Mouse (Mus musculus) lung, adult 2 months (tissue): Measurements from ENCODE around the gene Cdk8. TPM values are rescaled to one million over a fixed set of nuclear protein-coding genes. Genes with fewer than 3 reads are reported as not detected.

ENCODE experiments used
- DNase-seq: peaks from one replicate; pipeline ENCODE4 v3.0.0; 2022
- H3K4me1 ChIP-seq: fragments of 200-500 bp; 2 replicates; pipeline ENCODE4 v1.6.1; 2011; ENCODE audit warnings: low read length; ENCODE audit not compliant: control insufficient read depth, insufficient read depth
- H3K4me3 ChIP-seq: fragments of 200-500 bp; replicated peaks from 2 replicates; pipeline ENCODE3; 2011; ENCODE audit warnings: low read depth, mild to moderate bottlenecking, control low read depth, low read length; ENCODE audit errors: extremely low read depth
- CTCF ChIP-seq: fragments of 200-500 bp; IDR thresholded peaks from 2 replicates; pipeline ENCODE4 v1.5.1; 2011; ENCODE audit warnings: mild to moderate bottlenecking, low read length, control low read depth; ENCODE audit not compliant: insufficient read depth
- POLR2A ChIP-seq: fragments of 200-500 bp; IDR thresholded peaks from 2 replicates; pipeline ENCODE4 v1.6.1; 2011; ENCODE audit warnings: low read depth, mild to moderate bottlenecking, control low read depth, low read length, borderline replicate concordance; ENCODE audit errors: extremely low read depth
- WGBS: fragments of 180-500 bp; shearing (Covaris S2); methylation state at CpG from one replicate; pipeline ENCODE4 v1.1.7; 2018; 5-methylcytosine and 5-hydroxymethylcytosine counted together
- polyA plus RNA-seq: library from polyadenylated mRNA; depleted of rRNA; stranded (reverse); fragments of >200 nt; gene quantifications from 2 replicates; pipeline ENCODE4 v1.2.3, GENCODE M21; 2012

The Cdk8 gene
- polyA plus RNA-seq, 1 experiment: 33.8 TPM

DNA sequence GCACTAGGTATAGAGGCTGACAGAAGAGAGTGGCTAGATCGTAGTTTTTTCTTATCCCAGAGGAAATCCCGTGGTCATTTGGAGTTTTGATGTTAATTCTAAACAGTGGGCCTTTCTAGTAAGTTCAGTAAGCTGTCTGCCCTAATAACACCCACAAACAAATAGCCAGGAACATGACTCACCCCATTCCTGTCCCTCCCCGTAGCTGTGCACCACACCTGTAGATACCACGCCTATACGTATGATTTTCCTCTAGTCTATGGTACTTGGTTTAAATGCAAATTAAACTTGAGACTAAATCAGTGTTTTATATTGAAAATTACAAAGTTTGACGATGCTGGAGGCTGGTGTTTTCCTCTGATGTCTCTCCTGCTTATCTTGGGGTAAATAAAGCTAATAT is 83.5 kb downstream of the Cdk8 start:
- H3K4me3 ChIP-seq: no peak overlapping the region
- H3K4me1 ChIP-seq: peaks cover 8% of the 10 kb centered on the region
- WGBS: 59% methylated on average over 6 of the region's 6 CpGs
- no peak for DNase-seq
- TF ChIP-seq CTCF (no peak), POLR2A (no peak)

DNA sequence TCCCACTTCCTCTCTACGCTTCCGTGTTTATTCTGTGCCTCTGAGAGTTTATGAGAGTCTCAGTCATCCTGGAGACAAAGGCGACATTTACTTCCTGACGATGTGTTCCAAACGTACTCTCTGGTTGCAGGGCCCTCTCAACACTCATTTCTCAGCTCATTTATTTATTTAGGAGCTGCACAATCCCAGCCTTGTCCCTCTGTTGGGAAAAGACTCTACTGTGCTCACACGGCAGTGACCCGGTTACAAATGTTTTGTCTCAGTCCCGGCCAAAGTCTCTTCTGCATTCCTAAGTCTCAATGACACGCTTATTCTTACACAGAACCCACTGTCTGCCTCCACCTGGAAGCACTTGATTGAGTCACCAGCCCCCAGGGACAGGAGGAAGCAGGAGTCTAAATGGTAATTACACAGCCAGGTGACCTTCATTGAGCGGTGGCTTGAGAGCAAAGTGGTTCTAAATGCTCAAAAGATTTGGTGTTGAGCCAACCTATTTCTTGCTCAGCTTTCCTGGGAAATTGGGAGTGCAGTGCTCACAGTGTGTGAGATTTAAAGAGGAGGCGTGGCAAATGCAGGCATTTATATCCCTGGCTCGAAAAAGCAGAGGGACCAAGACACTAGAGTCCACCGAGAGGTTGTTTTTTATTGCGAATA is 84.4 kb downstream of the Cdk8 start:
- no peak for DNase-seq
- WGBS: 20% methylated on average over 14 of the region's 14 CpGs
- H3K4me1 ChIP-seq: peaks cover 8% of the 10 kb centered on the region
- no peak for TF ChIP-seq CTCF
- no peak for TF ChIP-seq POLR2A
- no peak overlapping the region for H3K4me3 ChIP-seq

DNA sequence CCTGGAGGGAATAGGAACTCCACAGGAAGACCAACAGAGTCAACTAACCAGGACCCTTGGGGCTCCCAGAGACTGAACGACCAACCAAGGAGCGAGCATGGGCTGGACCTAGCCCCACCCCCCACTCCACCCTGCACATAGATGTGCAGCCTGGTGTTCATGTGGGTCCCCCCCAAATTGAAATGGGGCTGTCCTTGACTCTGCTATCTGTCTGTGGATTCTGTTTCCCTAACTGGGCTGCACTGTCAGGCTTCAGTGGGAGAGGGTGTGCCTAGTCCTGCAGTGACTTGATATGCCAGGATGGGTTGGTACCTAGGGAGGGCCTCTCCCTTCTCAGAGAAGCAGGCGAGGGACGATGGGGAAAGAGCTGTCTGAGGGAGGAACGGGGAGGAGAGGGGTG is 85.3 kb downstream of the Cdk8 start:
- no peak for DNase-seq
- H3K4me1 ChIP-seq: peaks cover 8% of the 10 kb centered on the region
- no peak overlapping the region for H3K4me3 ChIP-seq
- WGBS: 85% methylated on average over 5 of the region's 5 CpGs
- no peak for TF ChIP-seq POLR2A
- no peak for TF ChIP-seq CTCF

GRCm38 (mm10) chr5:146318051-146318450 is 87.0 kb downstream of the Cdk8 start:
- Histone ChIP-seq H3K4me1 (peaks cover 8% of the 10 kb centered on the region), H3K4me3 (no peak overlapping the region)
- 63% methylated on average over 5 of the region's 5 CpGs for WGBS
- no peak for TF ChIP-seq CTCF
- TF ChIP-seq POLR2A: no peak
- DNase-seq: no peak

DNA sequence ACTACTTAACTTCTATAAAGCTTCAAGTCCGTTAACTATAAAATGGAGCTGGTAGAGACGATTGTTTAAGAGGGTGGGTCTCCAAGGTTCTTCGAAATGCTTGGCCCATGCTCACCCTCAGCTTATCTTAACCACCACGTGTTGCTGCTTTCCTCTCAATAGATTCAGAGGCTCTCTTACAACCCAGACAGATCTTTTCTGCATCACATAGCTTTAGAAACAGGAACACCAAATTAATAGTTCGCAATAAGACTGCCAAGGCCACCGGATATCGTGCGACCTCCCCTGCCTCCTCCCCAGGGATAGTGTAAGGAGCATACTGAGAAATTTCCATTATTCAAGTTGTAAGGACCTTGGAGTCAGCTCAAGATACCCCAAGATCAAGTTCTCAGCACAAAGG is 87.4 kb downstream of the Cdk8 start:
- Histone ChIP-seq H3K4me3 (no peak overlapping the region), H3K4me1 (peaks cover 8% of the 10 kb centered on the region)
- WGBS: 61% methylated on average over 8 of the region's 8 CpGs
- DNase-seq: no peak
- no peak for TF ChIP-seq POLR2A
- no peak for TF ChIP-seq CTCF

DNA sequence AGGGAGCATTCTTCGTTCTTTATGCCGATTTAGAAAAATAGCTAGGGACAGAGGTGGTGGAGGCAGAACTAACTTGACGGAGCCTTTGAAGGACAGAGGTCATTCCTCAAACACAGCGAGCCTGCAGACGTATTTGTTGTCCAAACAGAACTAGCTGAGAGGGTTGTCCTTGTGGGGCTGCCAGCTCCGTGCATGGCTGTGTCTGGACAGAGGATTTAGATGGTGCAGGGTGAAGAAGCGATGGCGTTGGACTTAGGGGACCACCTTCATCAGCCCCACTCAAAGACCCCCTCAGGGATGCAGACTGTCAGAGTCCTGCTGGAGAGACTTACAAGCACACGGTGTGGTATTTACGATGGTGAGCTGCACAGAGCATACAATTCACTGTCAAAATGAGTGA is 97.9 kb downstream of the Cdk8 start:
- TF ChIP-seq POLR2A (no peak), CTCF (no peak)
- no peak for DNase-seq
- Histone ChIP-seq H3K4me3 (no peak overlapping the region), H3K4me1 (no peaks in the 10 kb centered on the region; the same call in 1 of the 2 replicates)
- 49% methylated on average over 10 of the region's 10 CpGs for WGBS

DNA sequence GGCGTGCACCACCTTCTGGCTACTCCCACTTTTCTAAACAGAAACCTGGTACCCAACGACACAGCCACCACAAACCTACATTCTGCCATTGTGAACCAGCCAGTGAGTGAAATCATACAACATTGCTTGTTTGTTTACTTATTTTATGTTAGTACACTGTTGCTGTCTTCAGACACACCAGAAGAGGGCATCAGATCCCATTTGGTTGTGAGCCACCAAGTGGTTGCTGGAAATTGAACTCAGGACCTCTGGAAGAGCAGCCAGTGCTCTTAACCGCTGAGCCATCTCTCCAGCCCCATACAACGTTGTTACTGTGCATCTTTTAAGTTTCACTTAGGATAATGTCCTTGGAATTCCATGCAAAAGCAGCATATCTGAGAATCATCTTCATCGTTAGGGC is 98.5 kb downstream of the Cdk8 start:
- H3K4me1 ChIP-seq: no peaks in the 10 kb centered on the region; the same call in 1 of the 2 replicates
- no peak for DNase-seq
- no peak overlapping the region for H3K4me3 ChIP-seq
- WGBS: 84% methylated on average over 5 of the region's 5 CpGs
- TF ChIP-seq POLR2A: no peak
- TF ChIP-seq CTCF: no peak

DNA sequence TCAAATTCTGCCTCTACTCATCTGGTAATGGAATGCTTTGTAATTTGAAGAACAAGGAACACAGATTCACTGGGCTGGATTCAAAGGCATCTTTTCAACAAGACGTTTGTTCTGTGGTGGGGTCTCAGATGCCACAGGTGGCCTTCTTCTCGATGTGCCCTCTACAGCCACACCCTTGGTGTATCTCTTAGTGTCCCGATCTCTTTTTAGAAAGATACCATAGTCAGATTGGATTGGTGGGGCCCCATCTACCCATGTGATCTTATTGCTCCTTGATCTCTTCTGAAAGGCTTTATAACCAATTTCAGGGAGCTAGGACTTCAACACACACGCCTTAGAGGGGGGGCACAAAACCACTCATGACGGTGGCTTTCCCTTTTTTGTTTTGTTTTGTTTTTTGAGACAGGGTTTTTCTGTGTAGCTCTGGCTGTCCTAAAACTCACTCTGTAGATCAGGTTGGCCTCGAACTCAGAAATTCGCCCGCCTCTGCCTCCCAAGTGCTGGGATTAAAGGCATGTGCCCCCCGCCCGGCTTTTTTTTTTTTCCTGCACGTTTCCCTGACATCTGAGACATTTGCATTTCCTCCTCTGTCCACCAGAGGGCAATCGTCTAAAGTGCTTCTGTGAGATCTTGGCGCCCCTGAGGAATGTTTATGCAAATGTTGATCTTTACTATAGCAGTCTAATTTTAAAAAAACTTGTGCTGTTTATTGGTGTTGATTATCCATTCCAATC is 99.2 kb downstream of the Cdk8 start:
- 25% methylated on average over 13 of the region's 13 CpGs for WGBS
- no peak for DNase-seq
- Histone ChIP-seq H3K4me3 (no peak overlapping the region), H3K4me1 (no peaks in the 10 kb centered on the region; the same call in 1 of the 2 replicates)
- peak; percentile 43; the same call in 1 of the 2 replicates for TF ChIP-seq CTCF
- no peak for TF ChIP-seq POLR2A

DNA sequence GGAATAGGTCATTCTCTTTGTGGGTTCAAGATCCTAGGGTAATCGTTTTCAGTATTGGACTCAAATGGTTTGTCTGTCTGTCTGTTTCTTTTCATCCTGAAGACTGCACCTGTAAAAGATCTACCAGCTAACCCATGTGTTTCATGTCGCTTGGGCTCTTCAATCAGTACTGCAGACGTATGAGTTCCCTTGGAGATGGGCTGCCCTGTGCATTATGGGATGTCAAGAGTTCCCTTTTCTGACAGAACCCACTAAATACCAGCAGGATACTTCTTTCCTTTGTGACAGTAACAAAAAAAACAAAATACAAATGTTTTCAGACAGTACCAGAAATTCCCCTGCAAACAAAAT is 99.7 kb downstream of the Cdk8 start:
- WGBS: 36% methylated on average over 3 of the region's 3 CpGs
- DNase-seq: no peak
- TF ChIP-seq CTCF (no peak), POLR2A (no peak)

DNA sequence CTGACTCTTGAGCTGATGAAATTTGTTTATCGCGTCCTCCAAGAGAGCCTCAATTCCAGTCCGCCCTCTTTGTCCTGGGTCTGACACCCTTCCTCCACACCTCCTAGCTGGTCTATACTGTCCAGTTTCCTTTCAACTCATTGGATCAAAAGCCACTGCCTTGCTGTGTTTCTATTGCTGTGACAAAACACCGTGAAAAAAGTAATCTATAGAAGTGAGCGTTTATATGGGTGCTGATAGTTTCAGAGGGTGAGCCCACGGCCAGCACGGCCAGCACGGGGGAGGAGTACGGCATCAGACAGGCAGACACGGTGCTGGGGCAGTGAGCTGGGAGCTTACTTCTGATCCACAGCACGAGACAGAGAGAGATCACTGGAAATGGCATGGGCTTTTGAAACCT is 100.1 kb downstream of the Cdk8 start:
- WGBS: 82% methylated on average over 11 of the region's 11 CpGs
- Histone ChIP-seq H3K4me3 (no peak overlapping the region), H3K4me1 (no peaks in the 10 kb centered on the region; the same call in 1 of the 2 replicates)
- no peak for DNase-seq
- TF ChIP-seq POLR2A: no peak
- no peak for TF ChIP-seq CTCF

More for the DNA sequence above, 99.7 kb downstream of the Cdk8 start:
- Histone ChIP-seq H3K4me1 (no peaks in the 10 kb centered on the region; the same call in 1 of the 2 replicates), H3K4me3 (no peak overlapping the region)

DNA sequence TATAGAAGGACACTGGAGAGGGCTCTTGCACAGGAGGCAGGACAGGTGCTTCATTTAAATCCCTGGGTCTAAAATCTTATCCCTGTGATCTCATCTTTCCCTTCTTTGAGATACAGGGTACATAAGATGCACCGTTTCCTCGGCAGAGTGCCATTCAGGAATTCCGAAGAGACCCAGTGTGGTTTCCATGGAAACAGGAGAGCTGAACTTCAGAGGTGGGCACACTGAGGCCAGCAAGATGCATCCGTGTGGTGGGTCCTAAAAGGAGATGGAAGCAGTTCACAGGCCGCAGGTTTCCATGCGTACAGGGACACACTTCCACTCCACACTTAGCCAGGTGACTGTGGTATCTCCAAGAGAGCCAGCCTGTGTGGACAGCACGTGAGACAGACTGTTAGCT is 101.5 kb downstream of the Cdk8 start:
- Histone ChIP-seq H3K4me1 (no peaks in the 10 kb centered on the region; the same call in 1 of the 2 replicates), H3K4me3 (no peak overlapping the region)
- TF ChIP-seq POLR2A (no peak), CTCF (no peak)
- WGBS: 65% methylated on average over 7 of the region's 7 CpGs
- DNase-seq: no peak
